Mouse (Mus musculus): Measurements from ENCODE around the gene Smg5.

DNA sequence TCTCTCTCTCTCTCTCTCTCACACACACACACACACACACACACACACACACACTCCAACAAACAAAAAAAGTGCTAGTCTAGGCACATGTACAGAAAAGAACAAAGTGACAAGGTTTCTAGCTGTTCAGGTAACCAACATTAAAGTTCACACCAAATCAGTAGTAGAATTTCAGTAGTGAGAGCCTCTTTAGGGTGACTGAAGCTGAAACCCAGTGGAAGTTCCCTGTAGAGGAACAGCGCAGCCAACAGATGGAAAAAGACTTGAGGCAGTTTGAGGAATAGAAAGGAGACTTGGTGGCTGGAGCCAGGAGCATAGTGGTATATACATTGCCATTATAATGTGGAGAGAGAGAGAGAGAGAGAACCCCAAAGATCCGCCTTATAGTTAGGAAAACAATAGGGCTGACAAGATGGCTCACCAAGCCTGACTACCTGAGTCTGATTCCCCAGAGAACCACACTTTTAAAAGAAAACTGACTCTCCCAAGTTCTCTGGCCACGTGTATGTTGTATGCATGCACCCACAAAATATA is 1.1 kb upstream of the Smg5 start:
- TF ChIP-seq CTCF (IDR thresholded peaks at IDR 0.05; ENCODE audit: control insufficient read depth, insufficient read depth, insufficient replicate concordance, low read depth, low read length) (no peak), POLR2A (IDR thresholded peaks at IDR 0.05; ENCODE audit: control insufficient read depth, low read depth, low read length) (no peak)

Measured in testis, adult 2 months (tissue).